In genomic region chr4:82933698-82934210, GRCm38 (mm10) we compare ENCODE assay signal across 8 mouse cellular contexts. TPM values are rescaled to one million over a fixed set of nuclear protein-coding genes. Genes with fewer than 3 reads are reported as not detected.
DNase-seq lines count a peak whose midpoint lies in the region; ATAC-seq and TF ChIP-seq lines count a peak whose summit lies in the region.

No protein-coding gene starts in this region.

- H3K4me1 ChIP-seq in heart, adult 2 months (ENCODE audit: control insufficient read depth, insufficient read depth, low read length): peaks cover 1% of the 10 kb centered on the region; the same call in 1 of the 2 replicates
- no peaks in the 10 kb centered on the region; the same call in 1 of the 2 replicates for H3K4me1 ChIP-seq in kidney, adult 2 months (ENCODE audit: control insufficient read depth, insufficient read depth, low read length)
- H3K4me1 ChIP-seq in limb, embryonic 11.5 days (ENCODE audit: control insufficient read depth, insufficient read depth, low read length): no peaks in the 10 kb centered on the region
- 0 out of 2 replicates have a peak, but pooled peaks cover 2% of the 10 kb centered on the region for H3K4me1 ChIP-seq in midbrain, embryonic 12.5 days
- peaks cover 3% of the 10 kb centered on the region; the same call in 1 of the 2 replicates for H3K4me1 ChIP-seq in small intestine, adult 2 months (ENCODE audit: control insufficient read depth, insufficient read depth, insufficient read length, low read length)

- peak; percentile 94 for TF ChIP-seq CTCF in heart, adult 2 months (IDR thresholded peaks at IDR 0.05)
- TF ChIP-seq CTCF in kidney, adult 2 months (conservative IDR thresholded peaks at IDR 0.05; ENCODE audit: insufficient read depth, insufficient read length, low read depth, low read length): peak; percentile 92
- TF ChIP-seq CTCF in small intestine, adult 2 months (IDR thresholded peaks at IDR 0.05; ENCODE audit: extremely low read depth, insufficient read length, insufficient replicate concordance, low read depth, low read length): peak; percentile 69; the same call in 1 of the 2 replicates

- H3K27ac ChIP-seq in heart, adult 2 months: no peak overlapping the region
- no peak overlapping the region for H3K27ac ChIP-seq in kidney, adult 2 months (ENCODE audit: insufficient read depth, low read depth, low read length)
- no peak overlapping the region for H3K27ac ChIP-seq in limb, embryonic 11.5 days (replicated peaks; ENCODE audit: low read depth, low read length)
- 0 out of 2 replicates have a peak overlapping the region, but pooled peaks have one; percentile 20 for H3K27ac ChIP-seq in midbrain, embryonic 12.5 days (replicated peaks)
- no peak overlapping the region for H3K27ac ChIP-seq in small intestine, adult 2 months (ENCODE audit: insufficient read depth, low read depth, low read length)

- 0 out of 2 replicates have a peak, but pooled peaks have one; percentile 58 for TF ChIP-seq EP300 in heart, adult 2 months (IDR thresholded peaks at IDR 0.05; ENCODE audit: insufficient read depth, low read depth, low read length)

- H3K4me3 ChIP-seq in heart, adult 2 months: peak overlapping the region; percentile 28
- H3K4me3 ChIP-seq in kidney, adult 2 months (ENCODE audit: insufficient read depth, low read depth, low read length): no peak overlapping the region
- no peak overlapping the region for H3K4me3 ChIP-seq in limb, embryonic 11.5 days (ENCODE audit: low read depth, low read length)
- H3K4me3 ChIP-seq in midbrain, embryonic 12.5 days: peak overlapping the region; percentile 18; the same call in 1 of the 2 replicates
- H3K4me3 ChIP-seq in small intestine, adult 2 months (ENCODE audit: low read depth, low read length): no peak overlapping the region

- 11% methylated on average over 14 of the region's 14 CpGs for WGBS in heart, adult 2 months
- WGBS in kidney, adult 2 months: 6% methylated on average over 14 of the region's 14 CpGs
- 14% methylated on average over 14 of the region's 14 CpGs for WGBS in limb, embryonic 11.5 days
- 12% methylated on average over 14 of the region's 14 CpGs for WGBS in midbrain, embryonic 12.5 days
- 7% methylated on average over 14 of the region's 14 CpGs for WGBS in small intestine, adult 2 months

- no peak overlapping the region for H3K9ac ChIP-seq in heart, adult 2 months (ENCODE audit: low read depth, low read length)
- H3K9ac ChIP-seq in limb, embryonic 11.5 days (ENCODE audit: low read length): no peak overlapping the region
- H3K9ac ChIP-seq in midbrain, embryonic 12.5 days (replicated peaks): no peak overlapping the region

- no peak overlapping the region for H3K4me2 ChIP-seq in limb, embryonic 11.5 days (ENCODE audit: low read depth, severe bottlenecking)
- H3K4me2 ChIP-seq in midbrain, embryonic 12.5 days (replicated peaks): peak overlapping the region; percentile 32

- no peak for TF ChIP-seq POLR2A in heart, adult 2 months (IDR thresholded peaks at IDR 0.05; ENCODE audit: insufficient read depth, low read depth, low read length)
- TF ChIP-seq POLR2A in kidney, adult 2 months (IDR thresholded peaks at IDR 0.05; ENCODE audit: low read depth, low read length): no peak
- no peak for TF ChIP-seq POLR2A in small intestine, adult 2 months (IDR thresholded peaks at IDR 0.05; ENCODE audit: low read depth, low read length)

- H3K27me3 ChIP-seq in heart, adult 2 months (ENCODE audit: control insufficient read depth, insufficient read depth, low read length): no peaks in the 10 kb centered on the region
- H3K27me3 ChIP-seq in kidney, adult 2 months (replicated peaks; ENCODE audit: control insufficient read depth, insufficient read depth, low read length): no peaks in the 10 kb centered on the region
- no peaks in the 10 kb centered on the region for H3K27me3 ChIP-seq in limb, embryonic 11.5 days (ENCODE audit: control insufficient read depth, insufficient read depth, low read length)
- H3K27me3 ChIP-seq in midbrain, embryonic 12.5 days: no peaks in the 10 kb centered on the region
- H3K27me3 ChIP-seq in small intestine, adult 2 months (ENCODE audit: control insufficient read depth, insufficient read depth, low read length): no peaks in the 10 kb centered on the region

- no peak for ATAC-seq in limb, embryonic 11.5 days (ENCODE audit: insufficient number of reproducible peaks, low FRiP score, low TSS enrichment, low read depth)
- peak; percentile 76 for ATAC-seq in midbrain, embryonic 12.5 days (ENCODE audit: low FRiP score, low read depth)

- peak; percentile 27 for DNase-seq in B cell, adult 2 months
- peak; percentile 83 for DNase-seq in adrenal gland, postnatal 10 days
- DNase-seq in embryo, embryonic 9.5 days (ENCODE audit: extremely low spot score): peak; percentile 69
- DNase-seq in heart, adult 2 months: peak; percentile 48 to 70
- DNase-seq in kidney, adult 2 months: peak; percentile 66
- DNase-seq in limb, embryonic 11.5 days (ENCODE audit: low spot score): peak; percentile 85

- H3K9me3 ChIP-seq in limb, embryonic 11.5 days (ENCODE audit: control insufficient read depth, low read length): no peaks in the 10 kb centered on the region
- H3K9me3 ChIP-seq in midbrain, embryonic 12.5 days: no peaks in the 10 kb centered on the region

- H3K79me2 ChIP-seq in heart, adult 2 months (replicated peaks; ENCODE audit: control insufficient read depth, insufficient read depth, low read length): no peaks in the 10 kb centered on the region

- H3K36me3 ChIP-seq in heart, adult 2 months (ENCODE audit: control insufficient read depth, insufficient read depth, low read length): no peaks in the 10 kb centered on the region
- no peaks in the 10 kb centered on the region for H3K36me3 ChIP-seq in kidney, adult 2 months (ENCODE audit: control insufficient read depth, insufficient read depth, low read length)
- no peaks in the 10 kb centered on the region for H3K36me3 ChIP-seq in limb, embryonic 11.5 days (ENCODE audit: control insufficient read depth, insufficient read depth, low read length)
- H3K36me3 ChIP-seq in midbrain, embryonic 12.5 days: no peaks in the 10 kb centered on the region
- H3K36me3 ChIP-seq in small intestine, adult 2 months (ENCODE audit: control insufficient read depth, insufficient read depth, low read length): no peaks in the 10 kb centered on the region

- intact Hi-C loops in heart, adult 2 months (cut with DNase I): loop anchor here (2.0 to 10.0 kb wide), 7 partner anchors 76 to 1755 kb away; partner anchors contain the start of gene Zdhhc21

RNA-seq across cellular contexts. Expression of gene Cer1, which starts 48.8 kb away (rescaled TPM):
- not detected for total RNA-seq in adrenal gland, postnatal 10 days (2021)
- not detected for total RNA-seq in heart, adult 2 months (2021)
- polyA plus RNA-seq in heart, adult 2 months (2012; rRNA removed): not detected in 2 replicates
- not detected in 2 replicates for polyA plus RNA-seq in kidney, adult 2 months (2012; rRNA removed)
- polyA plus RNA-seq in limb, embryonic 11.5 days (2014; fragmentation: Nextera tagmentation; extraction: Ambion mirVana): 0.21 TPM in 1 of 2 replicates, not detected in the other
- polyA plus RNA-seq in midbrain, embryonic 12.5 days (2016; fragmentation: Nextera tagmentation; extraction: Ambion mirVana): not detected in 2 replicates
- not detected in 2 replicates for polyA plus RNA-seq in small intestine, adult 2 months (2012; rRNA removed)

Comparison
In these comparisons a context has a peak if more than half of its experiments do, and no peak if none do; other contexts are left out.
1. DNase-seq: peak in every context shown above with its lines; median percentile 85 in limb, embryonic 11.5 days; 83 in adrenal gland, postnatal 10 days; 69 in embryo, embryonic 9.5 days; 66 in kidney, adult 2 months; 59 in heart, adult 2 months; 27 in B cell, adult 2 months.
2. H3K4me3 ChIP-seq: peak in heart, adult 2 months (single experiment) and midbrain, embryonic 12.5 days (single experiment); none in kidney, adult 2 months (single experiment), limb, embryonic 11.5 days (single experiment) and small intestine, adult 2 months (single experiment).
3. Peak in every context shown above with its lines, with median percentiles within 50 percentile points of each other: CTCF ChIP-seq.